Mouse (Mus musculus) lung, embryonic 14.5 days (tissue): ENCODE measurements at regions not wholly inside any gene's neighbourhood (a gene's known extent, or its start where the extent isn't known, plus 50 kb on each side); places are given as distances from the start of the nearest gene placed in this dataset.

Experiments
- ATAC-seq: fragments of 200-750 bp; cut with Nextera tagmentation; 2 replicates; pipeline ENCODE4 v1.8.0; 2017; ENCODE audit warnings: mild to moderate bottlenecking, moderate TSS enrichment, moderate library complexity; ENCODE audit not compliant: insufficient read depth
- DNase-seq: peaks from one replicate; pipeline ENCODE4 v3.0.0-alpha.2; 2015
- H3K27ac ChIP-seq: fragments of 300-500 bp; sonication (generic); 2 replicates; pipeline ENCODE4 v1.5.1; 2014; ENCODE audit warnings: low read depth, mild to moderate bottlenecking, moderate library complexity
- H3K27me3 ChIP-seq: fragments of 300-500 bp; sonication (generic); 2 replicates; pipeline ENCODE4 v1.6.1; 2014; ENCODE audit warnings: low read length, control low read depth; ENCODE audit not compliant: insufficient read depth
- H3K36me3 ChIP-seq: fragments of 300-500 bp; sonication (generic); 2 replicates; pipeline ENCODE4 v1.6.1; 2014; ENCODE audit warnings: control low read depth; ENCODE audit not compliant: insufficient read depth
- H3K4me1 ChIP-seq: fragments of 300-500 bp; sonication (generic); 2 replicates; pipeline ENCODE4 v1.6.1; 2014; ENCODE audit warnings: antibody characterized with exemption, control low read depth; ENCODE audit not compliant: insufficient read depth
- H3K4me2 ChIP-seq: fragments of 300-500 bp; sonication (generic); 2 replicates; pipeline ENCODE4 v1.6.1; 2014; ENCODE audit warnings: mild to moderate bottlenecking
- H3K4me3 ChIP-seq: fragments of 300-500 bp; sonication (generic); 2 replicates; pipeline ENCODE4 v1.5.1; 2014; ENCODE audit warnings: low read depth, low read length
- H3K9ac ChIP-seq: fragments of 300-500 bp; sonication (generic); 2 replicates; pipeline ENCODE4 v1.6.1; 2014
- H3K9me3 ChIP-seq: fragments of 300-500 bp; sonication (generic); 2 replicates; pipeline ENCODE4 v1.6.1; 2016; ENCODE audit warnings: low read depth, low read length, control low read depth
- CTCF ChIP-seq: IDR thresholded peaks from 2 replicates; pipeline ENCODE4 v1.5.1; 2016; ENCODE audit warnings: antibody characterized with exemption, low read depth
- WGBS: fragments of 180-500 bp; shearing (Covaris S2); extraction: QIAGEN DNeasy Blood & Tissue Kit; methylation state at CpG from one replicate; pipeline ENCODE4 v1.1.7; 2014; 5-methylcytosine and 5-hydroxymethylcytosine counted together

GRCm38 (mm10) chr8:127753793-127754565, 604.4 kb upstream of the Nrp1 start:
- DNase-seq (peak; percentile 60), ATAC-seq (peak; percentile 73; the same call in 1 of the 2 replicates)
- WGBS = 67% methylated on average over 5 of the region's 5 CpGs
- Histone ChIP-seq H3K9me3 (no peaks in the 10 kb centered on the region), H3K9ac (no peak overlapping the region), H3K4me3 (no peak overlapping the region), H3K4me1 (no peaks in the 10 kb centered on the region), H3K4me2 (no peak overlapping the region), H3K36me3 (no peaks in the 10 kb centered on the region), H3K27me3 (no peaks in the 10 kb centered on the region), H3K27ac (no peak overlapping the region)
- TF ChIP-seq CTCF = no peak

DNA sequence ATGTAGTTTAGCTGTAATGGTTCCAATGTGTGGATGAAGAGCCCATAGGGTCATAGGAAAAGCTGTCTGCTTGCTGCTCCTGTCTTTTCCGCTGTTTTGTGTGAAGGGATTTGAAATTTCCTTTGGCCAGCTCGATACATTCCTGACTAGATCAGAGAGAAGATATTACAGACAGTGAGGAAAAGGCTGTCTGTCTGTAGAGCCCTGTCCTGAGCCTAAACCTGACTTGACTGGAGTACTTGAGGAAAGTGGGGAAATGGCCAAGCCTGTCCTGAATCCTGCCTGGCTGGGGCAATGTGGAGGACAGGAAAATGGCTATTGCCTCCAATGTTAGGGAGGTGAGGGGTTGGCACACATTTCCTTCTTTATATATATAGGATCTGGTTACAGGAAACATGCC, 601.0 kb upstream of the Nrp1 start:
- H3K4me2 ChIP-seq = no peak overlapping the region
- H3K27me3 ChIP-seq = no peaks in the 10 kb centered on the region
- no peaks in the 10 kb centered on the region for H3K36me3 ChIP-seq
- H3K4me1 ChIP-seq = no peaks in the 10 kb centered on the region
- no peak overlapping the region for H3K9ac ChIP-seq
- H3K4me3 ChIP-seq = no peak overlapping the region
- H3K27ac ChIP-seq = no peak overlapping the region
- no peak for TF ChIP-seq CTCF
- WGBS = 58% methylated on average over 2 of the region's 2 CpGs
- DNase-seq (no peak), ATAC-seq (no peak)
- H3K9me3 ChIP-seq = no peaks in the 10 kb centered on the region

GRCm38 (mm10) chr8:127759906-127760305, 598.5 kb upstream of the Nrp1 start:
- no peak overlapping the region for H3K4me2 ChIP-seq
- H3K27me3 ChIP-seq = no peaks in the 10 kb centered on the region
- ATAC-seq = no peak
- H3K4me1 ChIP-seq = no peaks in the 10 kb centered on the region
- no peaks in the 10 kb centered on the region for H3K9me3 ChIP-seq
- TF ChIP-seq CTCF = no peak
- DNase-seq = no peak
- no peaks in the 10 kb centered on the region for H3K36me3 ChIP-seq
- H3K9ac ChIP-seq = no peak overlapping the region
- no peak overlapping the region for H3K4me3 ChIP-seq
- no peak overlapping the region for H3K27ac ChIP-seq
- 71% methylated on average over 5 of the region's 5 CpGs for WGBS

DNA sequence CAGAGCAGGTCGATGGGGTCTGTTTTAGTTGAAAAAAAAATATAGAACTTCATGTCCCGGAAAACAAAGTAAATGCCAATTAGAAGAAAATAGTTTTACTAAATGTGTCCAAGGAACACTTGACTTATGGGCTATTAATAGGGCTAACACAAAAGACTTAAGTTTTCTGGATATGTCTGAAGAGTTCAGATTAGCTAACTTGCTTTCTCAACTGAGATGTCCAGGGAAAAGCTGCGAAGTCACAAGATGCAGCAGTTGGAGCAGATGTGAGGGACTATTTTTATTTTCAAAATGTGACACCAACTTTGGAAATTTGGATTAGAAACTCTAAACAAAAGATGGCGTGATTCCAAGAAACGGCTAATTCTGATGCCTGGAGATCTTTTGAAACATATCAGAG, 593.2 kb upstream of the Nrp1 start:
- DNase-seq = peak; percentile 80
- Histone ChIP-seq H3K9me3 (no peaks in the 10 kb centered on the region), H3K36me3 (no peaks in the 10 kb centered on the region), H3K4me3 (no peak overlapping the region), H3K9ac (no peak overlapping the region), H3K27me3 (no peaks in the 10 kb centered on the region), H3K27ac (no peak overlapping the region), H3K4me2 (no peak overlapping the region), H3K4me1 (no peaks in the 10 kb centered on the region)
- 56% methylated on average over 5 of the region's 5 CpGs for WGBS
- no peak for TF ChIP-seq CTCF
- no peak for ATAC-seq

DNA sequence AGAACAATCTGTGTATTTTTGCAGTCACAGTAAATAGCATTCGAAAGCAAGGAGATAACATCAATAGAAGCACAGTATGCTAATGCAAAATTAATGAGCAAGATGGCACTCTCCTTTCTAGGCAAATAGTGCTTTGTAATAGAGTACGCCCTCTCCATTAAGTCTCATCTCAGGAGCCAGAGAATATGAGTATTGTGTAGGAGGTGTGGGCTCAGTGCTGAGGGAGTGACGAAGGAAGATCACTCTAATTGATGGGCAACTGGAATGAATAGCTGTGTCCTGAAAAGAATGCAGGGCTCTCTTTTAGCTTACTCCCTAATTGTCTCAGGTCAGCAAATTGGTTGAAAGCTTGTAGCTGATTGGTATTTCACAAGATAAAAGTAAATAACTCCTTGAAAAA, 590.1 kb upstream of the Nrp1 start:
- ATAC-seq (no peak), DNase-seq (no peak)
- H3K36me3 ChIP-seq = no peaks in the 10 kb centered on the region
- H3K4me1 ChIP-seq = no peaks in the 10 kb centered on the region
- WGBS = 76% methylated on average over 3 of the region's 3 CpGs
- no peaks in the 10 kb centered on the region for H3K27me3 ChIP-seq
- H3K27ac ChIP-seq = no peak overlapping the region
- H3K4me2 ChIP-seq = no peak overlapping the region
- H3K4me3 ChIP-seq = no peak overlapping the region
- no peaks in the 10 kb centered on the region for H3K9me3 ChIP-seq
- TF ChIP-seq CTCF = no peak
- H3K9ac ChIP-seq = no peak overlapping the region

DNA sequence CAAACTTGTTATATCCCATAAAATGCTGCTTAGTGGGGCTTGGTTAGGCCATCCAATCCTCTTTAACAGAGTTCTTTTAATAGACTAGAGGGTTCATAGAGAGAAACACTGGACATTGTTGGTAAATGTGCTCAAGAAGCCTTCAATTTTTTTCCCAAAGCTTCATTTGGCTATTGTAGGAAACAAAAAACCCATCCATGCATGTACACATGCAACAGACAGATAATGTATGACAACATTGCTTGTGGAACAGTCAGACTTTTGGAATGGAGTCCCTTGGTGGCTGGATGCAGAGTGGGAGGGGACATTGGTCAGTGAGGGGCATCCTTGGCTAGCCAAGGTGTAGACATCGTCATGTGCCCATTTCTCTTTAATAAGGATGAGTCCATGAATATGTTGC, 588.8 kb upstream of the Nrp1 start:
- WGBS = 90% methylated on average over 1 of the region's 1 CpGs
- DNase-seq (no peak), ATAC-seq (no peak)
- Histone ChIP-seq H3K27me3 (no peaks in the 10 kb centered on the region), H3K4me1 (no peaks in the 10 kb centered on the region), H3K36me3 (no peaks in the 10 kb centered on the region), H3K9ac (no peak overlapping the region), H3K4me2 (no peak overlapping the region), H3K9me3 (no peaks in the 10 kb centered on the region), H3K4me3 (no peak overlapping the region), H3K27ac (no peak overlapping the region)
- no peak for TF ChIP-seq CTCF

GRCm38 (mm10) chr8:127771781-127772180, 586.6 kb upstream of the Nrp1 start:
- Histone ChIP-seq H3K4me1 (no peaks in the 10 kb centered on the region), H3K9ac (no peak overlapping the region), H3K27ac (no peak overlapping the region), H3K9me3 (no peaks in the 10 kb centered on the region), H3K36me3 (no peaks in the 10 kb centered on the region), H3K27me3 (no peaks in the 10 kb centered on the region), H3K4me3 (no peak overlapping the region), H3K4me2 (no peak overlapping the region)
- no peak for TF ChIP-seq CTCF
- WGBS = 73% methylated on average over 1 of the region's 1 CpGs
- DNase-seq = no peak
- no peak for ATAC-seq
